Mouse (Mus musculus): ENCODE data around the gene 1700113H08Rik. TPM values are rescaled to one million over a fixed set of nuclear protein-coding genes. Genes with fewer than 3 reads are reported as not detected.

1700113H08Rik gene
- polyA plus RNA-seq, 1 experiment from 2014 or later, result not detected

GRCm38 (mm10) chr10:87212854-87213253 is 155.0 kb downstream of the 1700113H08Rik start:
- H3K4me1 ChIP-seq (replicated peaks; ENCODE audit: control insufficient read depth, insufficient read depth, low read length), result no peaks in the 10 kb centered on the region
- no peaks in the 10 kb centered on the region for H3K36me3 ChIP-seq (ENCODE audit: control insufficient read depth, insufficient read depth)
- no peak for ATAC-seq
- WGBS, result 83% methylated on average over 2 of the region's 2 CpGs
- no peak overlapping the region for H3K4me3 ChIP-seq (replicated peaks; ENCODE audit: low read length)
- H3K9ac ChIP-seq (replicated peaks; ENCODE audit: low read depth, low read length), result no peak overlapping the region
- no peak overlapping the region for H3K4me2 ChIP-seq (ENCODE audit: low read length)
- no peak overlapping the region for H3K27ac ChIP-seq (ENCODE audit: low read length)
- H3K9me3 ChIP-seq (ENCODE audit: control insufficient read depth, low read length), result no peaks in the 10 kb centered on the region
- H3K27me3 ChIP-seq (replicated peaks; ENCODE audit: control insufficient read depth, insufficient read depth, low read length), result no peaks in the 10 kb centered on the region

GRCm38 (mm10) chr10:87230071-87230910 is 172.4 kb downstream of the 1700113H08Rik start:
- Histone ChIP-seq H3K27me3 (replicated peaks; ENCODE audit: control insufficient read depth, insufficient read depth, low read length) (no peaks in the 10 kb centered on the region), H3K36me3 (ENCODE audit: control insufficient read depth, insufficient read depth) (no peaks in the 10 kb centered on the region), H3K4me1 (replicated peaks; ENCODE audit: control insufficient read depth, insufficient read depth, low read length) (0 out of 2 replicates have a peak, but pooled peaks cover 3% of the 10 kb centered on the region), H3K4me2 (ENCODE audit: low read length) (peak overlapping the region; percentile 43), H3K9me3 (ENCODE audit: control insufficient read depth, low read length) (no peaks in the 10 kb centered on the region), H3K9ac (replicated peaks; ENCODE audit: low read depth, low read length) (peak overlapping the region; percentile 24; the same call in 1 of the 2 replicates), H3K4me3 (replicated peaks; ENCODE audit: low read length) (peak overlapping the region; percentile 13; the same call in 1 of the 2 replicates), H3K27ac (ENCODE audit: low read length) (no peak overlapping the region)
- peak; percentile 50; the same call in 1 of the 2 replicates for ATAC-seq
- WGBS, result 18% methylated on average over 31 of the region's 31 CpGs

DNA sequence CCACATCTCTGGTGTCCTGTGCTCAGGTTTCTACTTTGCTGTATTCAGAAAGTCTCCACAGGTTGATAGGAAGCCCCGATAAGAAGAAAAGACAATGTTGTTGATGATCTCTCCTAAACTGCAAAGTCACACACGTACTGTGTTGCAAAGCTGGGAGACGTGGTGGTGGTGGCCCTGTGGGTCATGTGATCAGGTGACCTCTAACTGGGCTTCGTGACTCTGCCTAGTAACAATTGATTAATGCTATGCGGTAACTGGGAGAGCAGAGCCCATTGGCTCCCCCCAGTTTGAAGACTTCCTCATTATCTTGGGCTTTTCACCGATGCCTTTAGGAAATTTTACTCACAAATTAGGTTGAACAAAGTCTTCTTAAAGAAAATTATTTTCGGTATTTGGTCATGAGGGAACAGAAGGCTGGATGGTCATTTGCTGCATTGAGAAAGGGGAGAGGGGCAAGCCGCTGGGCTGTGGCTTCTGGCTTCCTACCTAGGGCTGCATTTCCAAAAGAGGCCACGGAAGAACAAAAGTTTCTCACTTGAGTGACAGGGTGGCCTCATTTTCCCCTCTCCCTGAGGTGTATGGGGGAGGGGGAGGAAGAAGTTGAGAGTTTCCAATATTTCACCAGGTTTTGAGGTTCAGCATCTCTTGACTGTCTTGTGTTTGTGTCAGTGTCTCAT is 181.6 kb downstream of the 1700113H08Rik start:
- Histone ChIP-seq H3K4me2 (ENCODE audit: low read length) (no peak overlapping the region), H3K27me3 (replicated peaks; ENCODE audit: control insufficient read depth, insufficient read depth, low read length) (no peaks in the 10 kb centered on the region)

GRCm38 (mm10) chr10:87271724-87272123 is 213.9 kb downstream of the 1700113H08Rik start:
- no peak overlapping the region for H3K27ac ChIP-seq (ENCODE audit: low read length)
- no peak for ATAC-seq
- no peaks in the 10 kb centered on the region for H3K27me3 ChIP-seq (replicated peaks; ENCODE audit: control insufficient read depth, insufficient read depth, low read length)
- 0 out of 2 replicates have a peak, but pooled peaks cover 3% of the 10 kb centered on the region for H3K4me1 ChIP-seq (replicated peaks; ENCODE audit: control insufficient read depth, insufficient read depth, low read length)
- H3K4me3 ChIP-seq (replicated peaks; ENCODE audit: low read length), result no peak overlapping the region
- H3K9me3 ChIP-seq (ENCODE audit: control insufficient read depth, low read length), result no peaks in the 10 kb centered on the region
- H3K4me2 ChIP-seq (ENCODE audit: low read length), result no peak overlapping the region
- H3K9ac ChIP-seq (replicated peaks; ENCODE audit: low read depth, low read length), result no peak overlapping the region
- H3K36me3 ChIP-seq (ENCODE audit: control insufficient read depth, insufficient read depth), result no peaks in the 10 kb centered on the region
- 79% methylated on average over 3 of the region's 3 CpGs for WGBS

More for the DNA sequence above, 181.6 kb downstream of the 1700113H08Rik start:
- Histone ChIP-seq H3K9ac (replicated peaks; ENCODE audit: low read depth, low read length) (no peak overlapping the region), H3K36me3 (ENCODE audit: control insufficient read depth, insufficient read depth) (no peaks in the 10 kb centered on the region), H3K27ac (ENCODE audit: low read length) (no peak overlapping the region), H3K4me1 (replicated peaks; ENCODE audit: control insufficient read depth, insufficient read depth, low read length) (no peaks in the 10 kb centered on the region), H3K9me3 (ENCODE audit: control insufficient read depth, low read length) (no peaks in the 10 kb centered on the region), H3K4me3 (replicated peaks; ENCODE audit: low read length) (no peak overlapping the region)
- 25% methylated on average over 9 of the region's 9 CpGs for WGBS
- ATAC-seq, result no peak

DNA sequence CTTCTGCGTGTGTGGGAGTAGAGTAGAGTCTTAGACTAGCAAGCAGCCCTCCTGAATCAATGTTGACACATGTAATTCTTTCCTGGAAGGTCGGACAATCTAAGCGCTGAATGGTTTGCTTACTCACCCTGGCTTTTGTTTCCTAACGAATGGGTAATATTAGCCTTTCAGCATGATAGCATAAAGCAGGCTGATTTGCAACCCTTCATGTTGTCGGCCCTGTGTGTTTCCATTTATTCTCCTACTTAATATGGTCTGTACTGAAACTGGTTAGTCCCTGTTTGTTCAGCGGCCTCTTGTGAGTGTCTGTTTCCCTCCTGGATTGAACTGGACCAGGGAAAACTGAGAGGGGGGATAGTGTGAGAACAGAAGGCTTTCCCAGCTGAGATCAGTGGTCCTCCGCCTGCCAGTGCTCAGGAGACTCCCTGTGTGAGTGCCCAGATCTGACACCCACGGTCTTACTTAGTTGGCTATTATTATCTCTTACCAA is 214.3 kb downstream of the 1700113H08Rik start:
- H3K4me1 ChIP-seq (replicated peaks; ENCODE audit: control insufficient read depth, insufficient read depth, low read length), result 0 out of 2 replicates have a peak, but pooled peaks cover 3% of the 10 kb centered on the region
- peak; percentile 47; the same call in 1 of the 2 replicates for ATAC-seq
- WGBS, result 18% methylated on average over 8 of the region's 8 CpGs
- no peak overlapping the region for H3K4me2 ChIP-seq (ENCODE audit: low read length)
- no peaks in the 10 kb centered on the region for H3K36me3 ChIP-seq (ENCODE audit: control insufficient read depth, insufficient read depth)
- H3K9ac ChIP-seq (replicated peaks; ENCODE audit: low read depth, low read length), result no peak overlapping the region
- no peaks in the 10 kb centered on the region for H3K9me3 ChIP-seq (ENCODE audit: control insufficient read depth, low read length)
- no peak overlapping the region for H3K27ac ChIP-seq (ENCODE audit: low read length)
- no peak overlapping the region for H3K4me3 ChIP-seq (replicated peaks; ENCODE audit: low read length)
- no peaks in the 10 kb centered on the region for H3K27me3 ChIP-seq (replicated peaks; ENCODE audit: control insufficient read depth, insufficient read depth, low read length)

GRCm38 (mm10) chr10:87275075-87275474 is 217.2 kb downstream of the 1700113H08Rik start:
- H3K9ac ChIP-seq (replicated peaks; ENCODE audit: low read depth, low read length), result no peak overlapping the region

More at GRCm38 (mm10) chr10:87275075-87275474, 217.2 kb downstream of the 1700113H08Rik start:
- Histone ChIP-seq H3K4me1 (replicated peaks; ENCODE audit: control insufficient read depth, insufficient read depth, low read length) (0 out of 2 replicates have a peak, but pooled peaks cover 3% of the 10 kb centered on the region), H3K4me3 (replicated peaks; ENCODE audit: low read length) (no peak overlapping the region), H3K4me2 (ENCODE audit: low read length) (no peak overlapping the region), H3K27ac (ENCODE audit: low read length) (no peak overlapping the region), H3K36me3 (ENCODE audit: control insufficient read depth, insufficient read depth) (no peaks in the 10 kb centered on the region), H3K9me3 (ENCODE audit: control insufficient read depth, low read length) (no peaks in the 10 kb centered on the region), H3K27me3 (replicated peaks; ENCODE audit: control insufficient read depth, insufficient read depth, low read length) (no peaks in the 10 kb centered on the region)
- peak; percentile 54 for ATAC-seq

Other genes starting within 250 kb of the 1700113H08Rik start
- gene Stab2, start 50.0 kb upstream of the 1700113H08Rik start, polyA plus RNA-seq (2015; fragmentation: Nextera tagmentation; extraction: Ambion mirVana), result 0.06 and 0.15 TPM in 2 replicates

Data from forebrain, embryonic 16.5 days (tissue).